Mouse (Mus musculus): ENCODE measurements at regions not wholly inside any gene's neighbourhood (a gene's known extent, or its start where the extent isn't known, plus 50 kb on each side); places are given as distances from the start of the nearest gene placed in this dataset.

DNA sequence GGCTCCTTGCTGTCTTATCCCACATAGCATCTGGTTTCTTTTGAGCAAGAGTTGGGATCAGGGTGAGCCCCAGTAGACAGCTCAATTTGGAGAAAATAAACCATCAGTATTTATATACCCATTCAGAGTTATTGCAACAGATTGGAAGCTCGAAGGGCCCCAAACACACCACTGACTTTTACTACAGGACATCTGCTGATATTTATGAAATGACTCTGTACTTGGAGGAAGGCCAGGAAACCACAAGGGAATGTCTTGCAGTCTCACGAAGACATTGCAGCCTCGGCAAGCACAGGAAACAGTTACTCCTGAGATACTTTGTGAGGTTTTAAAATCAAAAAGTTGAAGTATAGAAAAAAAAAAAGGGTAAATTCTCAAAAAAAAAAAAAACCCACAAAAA, 375.1 kb upstream of the 4931408C20Rik start:
- peak; percentile 12 for DNase-seq (ENCODE audit: low spot score)

Measured in layer of hippocampus, adult 11-12 months (tissue).